Mouse (Mus musculus): ENCODE results near the gene Zfp691. TPM values are rescaled to one million over a fixed set of nuclear protein-coding genes. Genes with fewer than 3 reads are reported as not detected.

Zfp691 gene
- polyA plus RNA-seq, 1 experiment from 2014 or later, result 9.3 TPM

DNA sequence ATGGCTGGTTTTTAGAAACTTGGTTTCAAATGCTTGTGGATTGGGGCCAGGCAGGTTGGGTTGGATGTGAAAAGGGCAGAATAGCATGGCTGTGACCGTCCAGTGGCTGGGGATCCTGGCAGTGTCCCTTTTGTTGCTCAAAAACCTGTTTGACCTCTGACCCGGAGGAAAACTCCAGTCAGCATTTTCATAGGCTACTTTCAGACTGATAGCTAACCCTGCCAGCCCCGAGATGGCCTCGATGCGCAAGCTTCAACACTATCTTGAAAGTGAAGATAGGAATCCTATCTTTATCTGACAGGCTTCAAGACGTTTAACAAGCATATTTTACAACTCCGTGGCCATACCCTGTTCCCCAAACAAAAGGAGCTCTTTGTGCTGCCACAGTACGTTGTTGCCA, 36.7 kb downstream of the Zfp691 start:
- 62% methylated on average over 8 of the region's 8 CpGs for WGBS
- no peak for ATAC-seq
- no peak overlapping the region for H3K9ac ChIP-seq

DNA sequence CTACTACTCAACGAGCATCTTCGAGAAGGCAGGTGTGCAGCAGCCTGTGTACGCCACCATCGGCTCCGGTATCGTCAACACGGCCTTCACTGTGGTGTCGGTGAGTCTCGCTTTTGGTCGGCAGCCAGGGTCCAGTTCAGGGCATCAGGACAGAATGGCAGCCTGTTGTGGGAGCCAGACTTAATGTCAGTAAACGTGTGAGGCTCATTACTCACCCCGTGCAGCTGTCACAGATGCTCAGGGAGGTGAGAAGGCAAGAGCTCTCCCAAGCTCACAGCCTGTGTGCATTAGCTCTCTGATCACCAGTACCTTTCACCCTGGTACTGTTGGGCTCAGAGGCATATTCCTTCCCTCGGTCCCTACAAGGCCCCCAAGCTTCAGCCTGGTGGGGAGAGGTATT, 40.1 kb downstream of the Zfp691 start:
- no peak for ATAC-seq
- H3K4me2 ChIP-seq, result no peak overlapping the region
- peaks cover 80% of the 10 kb centered on the region for H3K36me3 ChIP-seq (ENCODE audit: poor library complexity, severe bottlenecking)
- H3K4me3 ChIP-seq, result no peak overlapping the region
- no peaks in the 10 kb centered on the region for H3K27me3 ChIP-seq
- H3K9me3 ChIP-seq (replicated peaks), result no peaks in the 10 kb centered on the region
- peaks cover 12% of the 10 kb centered on the region for H3K4me1 ChIP-seq
- WGBS, result 92% methylated on average over 13 of the region's 13 CpGs
- H3K9ac ChIP-seq, result no peak overlapping the region
- no peak overlapping the region for H3K27ac ChIP-seq

More for the DNA sequence above, 36.7 kb downstream of the Zfp691 start:
- H3K4me1 ChIP-seq, result peaks cover 13% of the 10 kb centered on the region
- H3K27ac ChIP-seq, result 0 out of 2 replicates have a peak overlapping the region, but pooled peaks have one; percentile 2
- no peaks in the 10 kb centered on the region for H3K9me3 ChIP-seq (replicated peaks)
- no peak overlapping the region for H3K4me2 ChIP-seq
- H3K4me3 ChIP-seq, result no peak overlapping the region
- H3K27me3 ChIP-seq, result no peaks in the 10 kb centered on the region
- peaks cover 54% of the 10 kb centered on the region for H3K36me3 ChIP-seq (ENCODE audit: poor library complexity, severe bottlenecking)

DNA sequence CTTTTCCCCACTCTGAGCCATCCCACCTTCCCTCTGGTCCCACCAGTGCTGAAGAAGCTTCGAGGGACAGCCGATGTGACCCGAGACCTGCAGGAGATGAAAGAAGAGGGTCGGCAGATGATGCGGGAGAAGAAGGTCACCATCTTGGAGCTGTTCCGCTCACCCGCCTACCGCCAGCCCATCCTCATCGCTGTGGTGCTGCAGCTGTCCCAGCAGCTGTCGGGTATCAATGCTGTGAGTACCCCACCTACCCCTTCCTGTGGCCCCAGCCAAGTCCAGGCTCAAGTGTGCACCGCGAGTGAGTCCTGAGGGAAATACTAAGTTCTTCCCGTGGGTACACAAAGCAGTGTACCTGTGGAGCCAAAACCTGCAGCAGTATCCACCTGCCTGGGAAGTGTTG, 40.7 kb downstream of the Zfp691 start:
- WGBS, result 95% methylated on average over 13 of the region's 13 CpGs

DNA sequence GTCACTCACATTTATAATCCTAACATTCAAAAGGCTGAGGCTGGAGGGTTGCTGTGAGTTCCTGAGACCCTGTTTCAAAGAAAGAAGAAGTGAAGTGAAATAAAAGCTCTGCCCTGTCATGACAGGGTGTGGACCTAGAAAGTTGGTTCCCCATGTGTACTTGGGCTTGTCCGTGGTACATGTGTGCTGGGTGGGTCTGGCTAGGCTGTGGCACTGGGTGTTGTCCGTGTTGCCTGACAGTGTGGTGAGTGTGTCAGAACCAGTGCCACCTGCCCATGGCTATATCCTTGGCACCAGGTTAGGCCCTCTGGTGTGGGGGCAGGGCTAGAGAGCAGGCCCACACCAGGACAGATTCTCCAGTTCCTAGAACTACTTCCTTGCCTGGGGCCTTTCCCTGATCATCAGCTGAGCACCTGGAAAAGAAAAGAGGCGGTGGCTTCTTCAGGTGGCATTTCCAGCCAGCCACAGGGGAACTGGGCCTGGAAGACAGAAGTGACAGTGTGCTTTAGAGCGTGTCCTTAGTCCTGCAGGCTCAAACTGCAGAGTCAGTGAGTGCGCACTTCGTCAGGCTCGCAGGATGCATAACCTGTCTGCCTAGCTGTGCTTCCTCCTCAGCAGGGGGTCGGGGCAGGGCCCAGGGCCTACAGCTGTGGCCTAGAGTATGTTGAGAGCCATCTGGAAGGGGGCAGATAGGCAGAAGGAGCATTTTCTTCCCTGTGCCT, 42.6 kb downstream of the Zfp691 start:
- Histone ChIP-seq H3K4me2 (no peak overlapping the region), H3K36me3 (ENCODE audit: poor library complexity, severe bottlenecking) (peaks cover 80% of the 10 kb centered on the region), H3K27me3 (no peaks in the 10 kb centered on the region), H3K27ac (no peak overlapping the region), H3K4me3 (no peak overlapping the region), H3K9ac (no peak overlapping the region), H3K4me1 (no peaks in the 10 kb centered on the region), H3K9me3 (replicated peaks) (no peaks in the 10 kb centered on the region)
- no peak for ATAC-seq
- 88% methylated on average over 8 of the region's 8 CpGs for WGBS

More for the DNA sequence above, 40.7 kb downstream of the Zfp691 start:
- no peak for ATAC-seq
- no peak overlapping the region for H3K4me3 ChIP-seq
- H3K4me2 ChIP-seq, result no peak overlapping the region
- no peaks in the 10 kb centered on the region for H3K9me3 ChIP-seq (replicated peaks)
- no peaks in the 10 kb centered on the region for H3K27me3 ChIP-seq
- H3K36me3 ChIP-seq (ENCODE audit: poor library complexity, severe bottlenecking), result peaks cover 83% of the 10 kb centered on the region
- peaks cover 6% of the 10 kb centered on the region for H3K4me1 ChIP-seq
- H3K9ac ChIP-seq, result no peak overlapping the region
- no peak overlapping the region for H3K27ac ChIP-seq

DNA sequence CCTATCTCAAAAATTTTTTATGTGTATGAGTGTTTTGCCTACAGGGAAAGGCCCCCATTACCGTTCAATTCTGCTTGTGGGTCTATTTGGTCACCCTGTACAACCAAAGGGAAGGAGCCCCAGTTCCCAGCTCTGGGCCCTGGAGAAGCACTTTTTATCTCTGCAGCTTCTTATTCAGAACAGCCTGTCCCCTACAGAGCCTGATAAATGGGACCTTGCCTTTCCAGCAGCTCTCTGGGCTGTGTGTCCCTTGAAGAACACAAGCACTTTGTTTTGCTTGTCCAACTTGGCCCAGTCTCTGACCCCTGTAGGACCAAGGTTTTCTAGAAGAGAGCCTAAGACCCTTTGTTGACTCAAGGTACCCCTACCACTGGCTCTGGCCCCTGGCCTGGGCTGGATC, 44.9 kb downstream of the Zfp691 start:
- Histone ChIP-seq H3K9ac (no peak overlapping the region), H3K27ac (no peak overlapping the region), H3K4me1 (no peaks in the 10 kb centered on the region), H3K9me3 (replicated peaks) (no peaks in the 10 kb centered on the region), H3K27me3 (no peaks in the 10 kb centered on the region), H3K4me3 (no peak overlapping the region), H3K4me2 (no peak overlapping the region), H3K36me3 (ENCODE audit: poor library complexity, severe bottlenecking) (peaks cover 71% of the 10 kb centered on the region)
- 87% methylated on average over 1 of the region's 1 CpGs for WGBS
- no peak for ATAC-seq

DNA sequence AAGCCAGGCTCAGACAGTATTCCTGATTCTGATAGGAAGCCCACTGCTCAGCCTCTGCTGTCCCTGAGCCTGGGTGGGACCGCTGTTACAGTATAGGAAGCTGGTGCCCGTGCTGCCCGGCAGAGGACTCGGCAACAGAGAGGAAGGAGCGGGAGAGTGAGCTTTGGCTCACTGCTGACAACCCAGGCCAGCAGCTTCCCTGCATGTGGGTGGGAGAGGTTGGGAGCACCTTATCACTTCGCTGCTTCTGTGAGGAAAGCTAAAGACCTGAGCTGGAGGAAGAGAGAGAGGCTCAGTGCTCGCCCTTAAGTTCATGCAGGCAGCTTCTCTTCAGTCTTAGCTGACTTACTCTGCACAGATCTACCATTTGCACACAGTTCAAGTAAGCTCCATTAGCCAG, 45.4 kb downstream of the Zfp691 start:
- Histone ChIP-seq H3K4me3 (no peak overlapping the region), H3K27me3 (no peaks in the 10 kb centered on the region), H3K4me1 (no peaks in the 10 kb centered on the region), H3K4me2 (no peak overlapping the region), H3K9ac (no peak overlapping the region), H3K9me3 (replicated peaks) (no peaks in the 10 kb centered on the region), H3K36me3 (ENCODE audit: poor library complexity, severe bottlenecking) (peaks cover 70% of the 10 kb centered on the region), H3K27ac (no peak overlapping the region)
- 84% methylated on average over 7 of the region's 7 CpGs for WGBS
- ATAC-seq, result no peak

DNA sequence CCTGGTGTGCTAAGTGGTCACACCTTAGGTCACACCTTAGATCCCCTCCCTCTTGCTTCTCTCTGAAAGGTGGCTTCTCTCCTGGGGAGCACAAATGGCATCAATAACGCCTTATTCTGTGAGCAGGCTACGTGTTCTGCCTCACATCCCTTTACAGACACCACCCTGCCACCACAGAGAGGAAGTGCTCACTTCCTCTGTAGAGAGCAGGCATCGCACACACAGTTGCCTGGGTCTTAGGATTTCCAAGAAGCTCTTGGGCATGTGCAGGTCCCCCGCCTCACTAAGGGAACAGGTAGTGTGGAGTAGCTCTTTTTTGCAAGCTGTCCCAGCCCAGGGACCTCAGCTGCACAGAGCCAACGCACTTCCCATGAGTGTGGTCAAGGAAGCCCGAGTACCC, 46.8 kb downstream of the Zfp691 start:
- no peak for ATAC-seq
- Histone ChIP-seq H3K4me1 (no peaks in the 10 kb centered on the region), H3K36me3 (ENCODE audit: poor library complexity, severe bottlenecking) (peaks cover 70% of the 10 kb centered on the region), H3K9ac (no peak overlapping the region), H3K9me3 (replicated peaks) (no peaks in the 10 kb centered on the region), H3K4me2 (no peak overlapping the region), H3K27me3 (no peaks in the 10 kb centered on the region), H3K4me3 (no peak overlapping the region), H3K27ac (no peak overlapping the region)
- 84% methylated on average over 6 of the region's 6 CpGs for WGBS

DNA sequence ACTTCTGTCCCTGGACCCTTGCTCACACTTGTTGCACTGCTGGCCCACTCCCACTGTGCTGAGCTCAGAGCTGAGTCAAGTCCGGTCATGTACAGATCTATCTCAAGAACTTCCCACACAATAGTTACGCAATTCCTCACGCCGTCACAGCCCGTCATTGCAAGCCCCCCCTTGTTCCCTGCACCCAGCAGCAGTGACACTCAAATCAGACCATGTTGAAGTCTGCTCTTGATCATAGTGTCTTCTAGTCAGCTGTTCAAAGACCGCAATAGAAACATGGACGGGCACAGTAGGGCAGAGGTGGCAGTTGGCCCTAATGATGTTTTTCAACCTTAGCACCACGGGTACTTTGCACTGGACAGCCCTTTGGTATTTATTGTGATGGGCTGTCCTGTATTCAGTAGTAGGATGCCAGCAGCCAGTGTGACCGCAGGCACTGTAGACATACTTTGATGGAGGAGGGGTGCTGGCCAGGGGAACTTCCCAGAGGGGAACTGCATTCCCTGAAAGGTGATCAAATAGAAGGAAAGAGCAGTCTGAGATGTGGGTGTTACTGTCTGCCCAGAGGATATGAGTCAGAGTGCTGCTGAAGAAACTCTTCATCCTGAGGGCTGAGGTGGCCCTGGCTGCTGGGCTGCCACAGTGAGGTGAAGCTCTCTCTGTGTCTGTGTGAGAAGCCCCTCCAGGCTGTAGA, 48.3 kb downstream of the Zfp691 start:
- no peaks in the 10 kb centered on the region for H3K27me3 ChIP-seq
- H3K27ac ChIP-seq, result no peak overlapping the region
- no peak overlapping the region for H3K9ac ChIP-seq
- peaks cover 70% of the 10 kb centered on the region for H3K36me3 ChIP-seq (ENCODE audit: poor library complexity, severe bottlenecking)
- WGBS, result 81% methylated on average over 9 of the region's 9 CpGs
- no peak overlapping the region for H3K4me2 ChIP-seq
- ATAC-seq, result no peak
- 0 out of 2 replicates have a peak, but pooled peaks cover 3% of the 10 kb centered on the region for H3K4me1 ChIP-seq
- H3K9me3 ChIP-seq (replicated peaks), result no peaks in the 10 kb centered on the region
- H3K4me3 ChIP-seq, result no peak overlapping the region

DNA sequence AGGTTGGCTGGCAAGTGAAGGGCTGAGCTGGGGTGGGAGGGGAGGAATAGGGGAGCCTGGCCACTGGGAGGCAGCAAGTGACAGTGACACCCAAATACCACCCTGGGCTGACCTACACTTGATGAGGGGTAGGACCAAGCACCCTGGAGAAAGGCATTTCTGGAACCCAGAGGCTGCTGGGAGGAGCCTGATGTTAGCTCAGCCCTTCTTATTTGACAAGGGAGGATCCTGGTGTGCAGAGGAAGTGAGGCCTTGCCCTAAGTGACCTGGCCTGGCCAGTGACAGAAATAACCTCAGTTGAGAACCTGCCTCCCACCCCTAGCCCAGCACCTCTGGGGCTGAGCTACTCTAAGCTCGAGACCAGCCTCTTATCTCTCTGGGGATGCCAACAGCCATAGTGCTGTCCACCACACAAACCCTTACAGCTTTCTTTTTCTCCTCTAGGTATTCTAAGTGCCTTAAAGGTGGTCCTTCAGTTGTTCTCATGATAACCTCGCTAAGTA, 49.2 kb downstream of the Zfp691 start:
- Histone ChIP-seq H3K9me3 (replicated peaks) (no peaks in the 10 kb centered on the region), H3K36me3 (ENCODE audit: poor library complexity, severe bottlenecking) (peaks cover 75% of the 10 kb centered on the region), H3K27ac (no peak overlapping the region), H3K9ac (no peak overlapping the region), H3K4me1 (0 out of 2 replicates have a peak, but pooled peaks cover 3% of the 10 kb centered on the region), H3K4me3 (no peak overlapping the region), H3K27me3 (no peaks in the 10 kb centered on the region), H3K4me2 (no peak overlapping the region)
- no peak for ATAC-seq
- 79% methylated on average over 2 of the region's 2 CpGs for WGBS

DNA sequence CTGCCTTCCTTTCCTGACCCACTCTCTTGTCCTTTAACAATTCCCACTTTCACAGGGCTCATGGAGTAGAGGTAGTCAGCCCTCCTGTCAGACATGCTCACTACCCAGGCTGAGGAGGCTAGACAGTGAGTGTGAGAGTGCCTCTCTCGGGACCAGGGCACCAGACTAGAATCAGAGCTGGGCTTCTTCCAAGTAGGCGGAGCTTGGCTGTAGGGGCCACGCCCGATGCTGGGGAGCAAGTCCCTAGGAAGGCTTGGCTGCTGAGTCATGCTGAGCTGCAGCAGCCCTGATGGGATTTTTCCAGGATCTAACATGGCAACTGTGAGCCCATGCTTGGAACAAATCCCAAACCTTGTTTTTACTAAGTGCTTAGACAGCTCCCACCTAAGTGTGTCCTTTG, 52.7 kb downstream of the Zfp691 start:
- no peaks in the 10 kb centered on the region for H3K27me3 ChIP-seq

DNA sequence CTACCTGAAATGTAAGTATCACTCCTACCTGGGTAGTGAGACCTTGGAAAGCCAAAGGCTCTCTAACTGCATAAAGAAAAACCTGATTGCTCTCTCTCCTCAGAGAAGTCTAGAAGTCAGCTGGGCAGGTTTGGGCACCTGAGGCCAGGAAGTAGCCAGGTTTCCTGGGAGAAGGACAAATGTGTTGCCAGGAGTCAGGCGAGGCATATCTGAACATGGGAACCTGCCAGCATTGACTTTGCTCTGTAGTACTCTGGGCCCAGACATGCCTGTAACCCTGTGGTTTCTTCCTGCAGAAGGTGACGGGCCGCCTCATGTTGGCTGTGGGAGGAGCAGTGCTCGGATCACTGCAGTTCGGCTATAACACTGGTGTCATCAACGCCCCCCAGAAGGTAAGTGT, 53.9 kb downstream of the Zfp691 start:
- H3K27me3 ChIP-seq, result no peaks in the 10 kb centered on the region
- H3K36me3 ChIP-seq (ENCODE audit: poor library complexity, severe bottlenecking), result peaks cover 49% of the 10 kb centered on the region
- ATAC-seq, result no peak
- H3K27ac ChIP-seq, result no peak overlapping the region
- H3K9me3 ChIP-seq (replicated peaks), result no peaks in the 10 kb centered on the region
- no peak overlapping the region for H3K4me2 ChIP-seq
- peaks cover 8% of the 10 kb centered on the region; the same call in 1 of the 2 replicates for H3K4me1 ChIP-seq
- no peak overlapping the region for H3K9ac ChIP-seq
- no peak overlapping the region for H3K4me3 ChIP-seq
- WGBS, result 88% methylated on average over 6 of the region's 6 CpGs

More for the DNA sequence above, 52.7 kb downstream of the Zfp691 start:
- Histone ChIP-seq H3K4me1 (0 out of 2 replicates have a peak, but pooled peaks cover 3% of the 10 kb centered on the region), H3K4me3 (no peak overlapping the region), H3K4me2 (no peak overlapping the region), H3K36me3 (ENCODE audit: poor library complexity, severe bottlenecking) (peaks cover 55% of the 10 kb centered on the region), H3K27ac (no peak overlapping the region), H3K9ac (no peak overlapping the region), H3K9me3 (replicated peaks) (no peaks in the 10 kb centered on the region)
- WGBS, result 47% methylated on average over 4 of the region's 4 CpGs
- ATAC-seq, result 0 out of 2 replicates have a peak, but pooled peaks have one; percentile 27

Data from forebrain, embryonic 13.5 days (tissue).